Mouse (Mus musculus) kidney, postnatal 4 days (tissue): ENCODE data around the gene Eid2.

Source experiments
- DNase-seq, 2 experiments: peaks; one replicate each; pipeline ENCODE4 v3.0.0; 2021; ENCODE audit warnings: mixed read lengths in 2 of 2

Gene Eid2

GRCm38 (mm10) chr7:28294481-28294880 lies 26.8 kb downstream of the Eid2 start:
- peak; percentile 83 to 88 for DNase-seq

- DNase-seq: peak; percentile 61 to 72
Observed at GRCm38 (mm10) chr7:28298837-28299625, 31.4 kb downstream of the Eid2 start.

GRCm38 (mm10) chr7:28301616-28302433 lies 34.1 kb downstream of the Eid2 start, which contains the start of gene Dll3:
TSS of gene Dll3 (minus strand) at chr7:28302238.
- peak; percentile 78 to 81 for DNase-seq

- DNase-seq: no peak
Observed at GRCm38 (mm10) chr7:28305641-28306040, 38.0 kb downstream of the Eid2 start.

GRCm38 (mm10) chr7:28306216-28306615 lies 38.5 kb downstream of the Eid2 start:
- DNase-seq: peak in 1 of 2 experiments; percentile 41

- no peak for DNase-seq
Observed at GRCm38 (mm10) chr7:28309737-28310136, 42.1 kb downstream of the Eid2 start.

- DNase-seq: no peak
Observed at GRCm38 (mm10) chr7:28311151-28311925, 43.7 kb downstream of the Eid2 start.

GRCm38 (mm10) chr7:28311926-28312543 lies 44.4 kb downstream of the Eid2 start, which contains the start of gene Timm50:
TSS of gene Timm50 (minus strand) at chr7:28312072.
- peak; percentile 99 for DNase-seq

- DNase-seq: no peak
Observed at GRCm38 (mm10) chr7:28318036-28318435, 50.4 kb downstream of the Eid2 start.

GRCm38 (mm10) chr7:28318714-28319113 lies 51.0 kb downstream of the Eid2 start:
- DNase-seq: no peak
